Mouse (Mus musculus): Measurements from ENCODE around the gene Hat1. TPM values are rescaled to one million over a fixed set of nuclear protein-coding genes. Genes with fewer than 3 reads are reported as not detected.
A peak's percentile ranks its signal among the peaks of the same experiment; 100 is the strongest.

Hat1 gene
- polyA plus RNA-seq, 1 experiment, result 35.6 TPM

- DNase-seq (ENCODE audit: low read depth), result peak; percentile 85
These were observed 56.9 kb downstream of the Hat1 start for GRCm38 (mm10) chr2:71445536-71446196.

GRCm38 (mm10) chr2:71449604-71450003, 60.8 kb downstream of the Hat1 start:
- TF ChIP-seq POLR2A (IDR thresholded peaks at IDR 0.05; ENCODE audit: borderline replicate concordance, extremely low read depth, insufficient read depth, insufficient read length, poor library complexity, severe bottlenecking), result no peak
- TF ChIP-seq CTCF (IDR thresholded peaks at IDR 0.05; ENCODE audit: borderline replicate concordance, extremely low read depth, insufficient read depth, insufficient read length), result peak; percentile 5; the same call in 1 of the 2 replicates
- DNase-seq (ENCODE audit: low read depth), result peak; percentile 14

More at GRCm38 (mm10) chr2:71445536-71446196, 56.9 kb downstream of the Hat1 start:
- TF ChIP-seq POLR2A (IDR thresholded peaks at IDR 0.05; ENCODE audit: borderline replicate concordance, extremely low read depth, insufficient read depth, insufficient read length, poor library complexity, severe bottlenecking) (no peak), CTCF (IDR thresholded peaks at IDR 0.05; ENCODE audit: borderline replicate concordance, extremely low read depth, insufficient read depth, insufficient read length) (no peak)

- no peak for TF ChIP-seq CTCF (IDR thresholded peaks at IDR 0.05; ENCODE audit: borderline replicate concordance, extremely low read depth, insufficient read depth, insufficient read length)
- no peak for TF ChIP-seq POLR2A (IDR thresholded peaks at IDR 0.05; ENCODE audit: borderline replicate concordance, extremely low read depth, insufficient read depth, insufficient read length, poor library complexity, severe bottlenecking)
- peak; percentile 11 for DNase-seq (ENCODE audit: low read depth)
These were observed 63.0 kb downstream of the Hat1 start for GRCm38 (mm10) chr2:71451761-71452160.

- DNase-seq (ENCODE audit: low read depth), result peak; percentile 98
- peak; percentile 83 for TF ChIP-seq POLR2A (IDR thresholded peaks at IDR 0.05; ENCODE audit: borderline replicate concordance, extremely low read depth, insufficient read depth, insufficient read length, poor library complexity, severe bottlenecking)
- 0 out of 2 replicates have a peak, but pooled peaks have one; percentile 9 for TF ChIP-seq CTCF (IDR thresholded peaks at IDR 0.05; ENCODE audit: borderline replicate concordance, extremely low read depth, insufficient read depth, insufficient read length)
These were observed 64.6 kb downstream of the Hat1 start, which contains the start of gene Metap1d for GRCm38 (mm10) chr2:71453161-71453916. Gene Metap1d, plus strand, starts transcription at chr2:71453276.

- DNase-seq (ENCODE audit: low read depth), result no peak
- TF ChIP-seq POLR2A (IDR thresholded peaks at IDR 0.05; ENCODE audit: borderline replicate concordance, extremely low read depth, insufficient read depth, insufficient read length, poor library complexity, severe bottlenecking), result no peak
- TF ChIP-seq CTCF (IDR thresholded peaks at IDR 0.05; ENCODE audit: borderline replicate concordance, extremely low read depth, insufficient read depth, insufficient read length), result no peak
These were observed 65.1 kb downstream of the Hat1 start for GRCm38 (mm10) chr2:71453917-71454260.

GRCm38 (mm10) chr2:71458624-71459023, 69.9 kb downstream of the Hat1 start:
- peak; percentile 13 for DNase-seq (ENCODE audit: low read depth)
- TF ChIP-seq CTCF (IDR thresholded peaks at IDR 0.05; ENCODE audit: borderline replicate concordance, extremely low read depth, insufficient read depth, insufficient read length) (no peak), POLR2A (IDR thresholded peaks at IDR 0.05; ENCODE audit: borderline replicate concordance, extremely low read depth, insufficient read depth, insufficient read length, poor library complexity, severe bottlenecking) (no peak)

GRCm38 (mm10) chr2:71459659-71460058, 70.9 kb downstream of the Hat1 start:
- DNase-seq (ENCODE audit: low read depth), result no peak
- TF ChIP-seq CTCF (IDR thresholded peaks at IDR 0.05; ENCODE audit: borderline replicate concordance, extremely low read depth, insufficient read depth, insufficient read length), result no peak
- no peak for TF ChIP-seq POLR2A (IDR thresholded peaks at IDR 0.05; ENCODE audit: borderline replicate concordance, extremely low read depth, insufficient read depth, insufficient read length, poor library complexity, severe bottlenecking)

- no peak for DNase-seq (ENCODE audit: low read depth)
- no peak for TF ChIP-seq POLR2A (IDR thresholded peaks at IDR 0.05; ENCODE audit: borderline replicate concordance, extremely low read depth, insufficient read depth, insufficient read length, poor library complexity, severe bottlenecking)
- no peak for TF ChIP-seq CTCF (IDR thresholded peaks at IDR 0.05; ENCODE audit: borderline replicate concordance, extremely low read depth, insufficient read depth, insufficient read length)
These were observed 72.4 kb downstream of the Hat1 start for GRCm38 (mm10) chr2:71461139-71461538.

GRCm38 (mm10) chr2:71461589-71461988, 72.8 kb downstream of the Hat1 start:
- DNase-seq (ENCODE audit: low read depth), result no peak
- TF ChIP-seq CTCF (IDR thresholded peaks at IDR 0.05; ENCODE audit: borderline replicate concordance, extremely low read depth, insufficient read depth, insufficient read length), result no peak
- no peak for TF ChIP-seq POLR2A (IDR thresholded peaks at IDR 0.05; ENCODE audit: borderline replicate concordance, extremely low read depth, insufficient read depth, insufficient read length, poor library complexity, severe bottlenecking)

GRCm38 (mm10) chr2:71462066-71462465, 73.3 kb downstream of the Hat1 start:
- DNase-seq (ENCODE audit: low read depth), result no peak
- TF ChIP-seq CTCF (IDR thresholded peaks at IDR 0.05; ENCODE audit: borderline replicate concordance, extremely low read depth, insufficient read depth, insufficient read length) (no peak), POLR2A (IDR thresholded peaks at IDR 0.05; ENCODE audit: borderline replicate concordance, extremely low read depth, insufficient read depth, insufficient read length, poor library complexity, severe bottlenecking) (no peak)

- no peak for DNase-seq (ENCODE audit: low read depth)
- no peak for TF ChIP-seq CTCF (IDR thresholded peaks at IDR 0.05; ENCODE audit: borderline replicate concordance, extremely low read depth, insufficient read depth, insufficient read length)
- no peak for TF ChIP-seq POLR2A (IDR thresholded peaks at IDR 0.05; ENCODE audit: borderline replicate concordance, extremely low read depth, insufficient read depth, insufficient read length, poor library complexity, severe bottlenecking)
These were observed 73.8 kb downstream of the Hat1 start for GRCm38 (mm10) chr2:71462553-71462952.

Data from brain, embryonic 14.5 days (tissue).